Mouse (Mus musculus) C2C12 (cell line): ENCODE measurements around the gene Gm20388.

Experiments used
- CEBPB ChIP-seq: IDR thresholded peaks from one replicate; pipeline ENCODE4 v1.6.1; 2011; ENCODE audit warnings: low read depth, mild to moderate bottlenecking, control low read depth, moderate library complexity
- CTCF ChIP-seq: IDR thresholded peaks from one replicate; pipeline ENCODE4 v1.5.1; 2011; ENCODE audit not compliant: control insufficient read depth, insufficient read depth, insufficient read length
- FOSL1 ChIP-seq: IDR thresholded peaks from one replicate; pipeline ENCODE4 v1.8.0; 2011; ENCODE audit warnings: mild to moderate bottlenecking, low read length; ENCODE audit not compliant: poor library complexity, insufficient read depth, severe bottlenecking
- MAX ChIP-seq: IDR thresholded peaks from one replicate; pipeline ENCODE4 v1.6.1; 2011; ENCODE audit warnings: mild to moderate bottlenecking, control low read depth
- MYOD1 ChIP-seq: IDR thresholded peaks from one replicate; pipeline ENCODE4 v1.6.1; 2011; ENCODE audit warnings: low read depth; ENCODE audit not compliant: control insufficient read depth, insufficient read length
- MYOG ChIP-seq: IDR thresholded peaks from one replicate; pipeline ENCODE4 v1.6.1; 2011; ENCODE audit not compliant: control insufficient read depth, insufficient read length; ENCODE audit errors: extremely low read depth
- USF1 ChIP-seq: IDR thresholded peaks from one replicate; pipeline ENCODE4 v1.6.1; 2011; ENCODE audit warnings: low read depth, mild to moderate bottlenecking, control low read depth, moderate library complexity

DNA sequence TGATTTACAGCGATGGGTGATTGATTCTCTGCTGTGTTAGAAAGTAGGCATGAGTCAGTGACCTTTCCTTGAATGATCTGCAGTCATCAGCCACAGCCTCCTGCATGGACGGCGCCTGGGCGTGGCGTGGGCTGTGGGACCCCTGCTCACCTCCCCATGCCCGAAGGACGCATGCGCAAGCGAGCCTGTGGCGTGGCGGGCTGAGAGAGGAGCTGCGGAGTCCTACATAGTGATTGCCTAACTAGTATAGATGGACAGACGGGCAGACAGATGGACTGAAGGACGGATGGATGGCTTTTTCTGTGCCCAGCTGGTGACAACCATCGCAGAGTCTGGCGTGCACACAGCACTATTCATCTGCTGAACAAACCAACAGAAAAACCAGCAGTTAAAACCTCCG, 1106.0 kb downstream of the Gm20388 start:
- TF ChIP-seq CTCF: no peak
- TF ChIP-seq MAX: no peak
- no peak for TF ChIP-seq USF1
- no peak for TF ChIP-seq MYOG
- no peak for TF ChIP-seq MYOD1
- no peak for TF ChIP-seq FOSL1
- no peak for TF ChIP-seq CEBPB
